Mouse (Mus musculus) neural tube, embryonic 12.5 days (tissue): ENCODE results near the gene Pdcd4. TPM values are rescaled to one million over a fixed set of nuclear protein-coding genes. Genes with fewer than 3 reads are reported as not detected.

Source experiments
- polyA plus RNA-seq: library from polyadenylated mRNA; unstranded; fragments of >200 nt; fragmentation: Nextera tagmentation; extraction: Ambion mirVana; gene quantifications from 2 replicates; pipeline ENCODE4 v1.2.1, GENCODE M21; 2016

Gene Pdcd4
- polyA plus RNA-seq, 1 experiment from 2014 or later = 84.0 TPM

Other genes starting within 250 kb of the Pdcd4 start
- gene Rbm20, start 214.9 kb upstream of the Pdcd4 start, polyA plus RNA-seq = 0.97 and 0.98 TPM in 2 replicates
- gene Shoc2, start 52.1 kb downstream of the Pdcd4 start, polyA plus RNA-seq = 64.9 and 72.0 TPM in 2 replicates
- 120 and 121 TPM in 2 replicates for gene Bbip1, start 52.4 kb downstream of the Pdcd4 start, polyA plus RNA-seq
- 2.7 and 3.6 TPM in 2 replicates for gene Adra2a, start 151.9 kb downstream of the Pdcd4 start, polyA plus RNA-seq